Mouse (Mus musculus): ENCODE data around the gene Ppp1r9a. TPM values are rescaled to one million over a fixed set of nuclear protein-coding genes. Genes with fewer than 3 reads are reported as not detected.

Ppp1r9a gene
- polyA plus RNA-seq, 1 experiment, result 0.04 TPM

- Histone ChIP-seq H3K36me3 (ENCODE audit: control insufficient read depth, insufficient read depth) (no peaks in the 10 kb centered on the region), H3K79me3 (ENCODE audit: low read depth) (no peaks in the 10 kb centered on the region), H3ac (ENCODE audit: control insufficient read depth, insufficient read length, low read depth) (no peak overlapping the region), H3K4me3 (ENCODE audit: insufficient read depth, poor library complexity, severe bottlenecking) (no peak overlapping the region), H3K79me2 (ENCODE audit: control insufficient read depth, insufficient read depth) (no peaks in the 10 kb centered on the region), H3K27me3 (ENCODE audit: control insufficient read depth, insufficient read depth, insufficient read length) (no peaks in the 10 kb centered on the region)
- TF ChIP-seq FOSL1 (IDR thresholded peaks at IDR 0.05; ENCODE audit: insufficient read depth, low read length, poor library complexity, severe bottlenecking) (no peak), MYOD1 (IDR thresholded peaks at IDR 0.05; ENCODE audit: control insufficient read depth, insufficient read length, low read depth) (no peak), MYOG (IDR thresholded peaks at IDR 0.05; ENCODE audit: control insufficient read depth, extremely low read depth, insufficient read length) (no peak), USF1 (IDR thresholded peaks at IDR 0.05; ENCODE audit: low read depth) (no peak), CTCF (IDR thresholded peaks at IDR 0.05; ENCODE audit: control insufficient read depth, insufficient read depth, insufficient read length) (no peak), MAX (IDR thresholded peaks at IDR 0.05) (no peak), CEBPB (IDR thresholded peaks at IDR 0.05; ENCODE audit: low read depth) (no peak)
Measured at GRCm38 (mm10) chr6:4943821-4944220, 41.1 kb downstream of the Ppp1r9a start.

- no peaks in the 10 kb centered on the region for H3K36me3 ChIP-seq (ENCODE audit: control insufficient read depth, insufficient read depth)
- H3K27me3 ChIP-seq (ENCODE audit: control insufficient read depth, insufficient read depth, insufficient read length), result no peaks in the 10 kb centered on the region
- H3K4me3 ChIP-seq (ENCODE audit: insufficient read depth, poor library complexity, severe bottlenecking), result no peak overlapping the region
- TF ChIP-seq USF1 (IDR thresholded peaks at IDR 0.05; ENCODE audit: low read depth), result no peak
- TF ChIP-seq CTCF (IDR thresholded peaks at IDR 0.05; ENCODE audit: control insufficient read depth, insufficient read depth, insufficient read length), result no peak
- no peak for TF ChIP-seq MAX (IDR thresholded peaks at IDR 0.05)
- no peak for TF ChIP-seq MYOG (IDR thresholded peaks at IDR 0.05; ENCODE audit: control insufficient read depth, extremely low read depth, insufficient read length)
- no peak for TF ChIP-seq FOSL1 (IDR thresholded peaks at IDR 0.05; ENCODE audit: insufficient read depth, low read length, poor library complexity, severe bottlenecking)
- TF ChIP-seq MYOD1 (IDR thresholded peaks at IDR 0.05; ENCODE audit: control insufficient read depth, insufficient read length, low read depth), result no peak
- H3ac ChIP-seq (ENCODE audit: control insufficient read depth, insufficient read length, low read depth), result no peak overlapping the region
- no peaks in the 10 kb centered on the region for H3K79me3 ChIP-seq (ENCODE audit: low read depth)
- no peaks in the 10 kb centered on the region for H3K79me2 ChIP-seq (ENCODE audit: control insufficient read depth, insufficient read depth)
Measured at GRCm38 (mm10) chr6:4948056-4948455, 45.3 kb downstream of the Ppp1r9a start.

DNA sequence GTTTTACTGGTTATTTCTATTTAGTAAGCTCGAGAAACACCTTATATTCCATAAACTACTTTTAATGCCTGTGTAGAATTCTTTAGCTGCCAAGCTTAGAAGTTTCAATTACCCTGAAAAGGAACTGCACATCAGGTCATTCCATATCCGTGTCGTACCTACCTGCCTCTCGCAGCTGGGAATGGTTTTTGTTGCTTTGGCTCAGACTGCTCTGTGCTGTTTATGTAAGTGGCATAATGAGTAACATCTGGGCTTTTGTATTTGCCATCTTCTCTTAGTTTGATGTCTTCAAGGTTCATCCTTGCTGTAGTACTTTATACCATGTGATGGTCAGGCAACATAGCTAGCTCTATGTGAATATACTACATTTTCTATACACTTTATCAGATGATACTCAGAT, 47.0 kb downstream of the Ppp1r9a start:
- Histone ChIP-seq H3K79me2 (ENCODE audit: control insufficient read depth, insufficient read depth) (no peaks in the 10 kb centered on the region), H3K4me3 (ENCODE audit: insufficient read depth, poor library complexity, severe bottlenecking) (no peak overlapping the region), H3K79me3 (ENCODE audit: low read depth) (no peaks in the 10 kb centered on the region), H3ac (ENCODE audit: control insufficient read depth, insufficient read length, low read depth) (no peak overlapping the region), H3K27me3 (ENCODE audit: control insufficient read depth, insufficient read depth, insufficient read length) (no peaks in the 10 kb centered on the region), H3K36me3 (ENCODE audit: control insufficient read depth, insufficient read depth) (no peaks in the 10 kb centered on the region)
- TF ChIP-seq USF1 (IDR thresholded peaks at IDR 0.05; ENCODE audit: low read depth) (no peak), CEBPB (IDR thresholded peaks at IDR 0.05; ENCODE audit: low read depth) (no peak), FOSL1 (IDR thresholded peaks at IDR 0.05; ENCODE audit: insufficient read depth, low read length, poor library complexity, severe bottlenecking) (no peak), MYOG (IDR thresholded peaks at IDR 0.05; ENCODE audit: control insufficient read depth, extremely low read depth, insufficient read length) (no peak), MAX (IDR thresholded peaks at IDR 0.05) (no peak), CTCF (IDR thresholded peaks at IDR 0.05; ENCODE audit: control insufficient read depth, insufficient read depth, insufficient read length) (no peak), MYOD1 (IDR thresholded peaks at IDR 0.05; ENCODE audit: control insufficient read depth, insufficient read length, low read depth) (no peak)

GRCm38 (mm10) chr6:4953028-4953719, 50.5 kb downstream of the Ppp1r9a start:
- Histone ChIP-seq H3K79me2 (ENCODE audit: control insufficient read depth, insufficient read depth) (no peaks in the 10 kb centered on the region), H3K4me3 (ENCODE audit: insufficient read depth, poor library complexity, severe bottlenecking) (no peak overlapping the region), H3K36me3 (ENCODE audit: control insufficient read depth, insufficient read depth) (no peaks in the 10 kb centered on the region), H3K27me3 (ENCODE audit: control insufficient read depth, insufficient read depth, insufficient read length) (no peaks in the 10 kb centered on the region), H3K79me3 (ENCODE audit: low read depth) (no peaks in the 10 kb centered on the region), H3ac (ENCODE audit: control insufficient read depth, insufficient read length, low read depth) (no peak overlapping the region)
- TF ChIP-seq MYOD1 (IDR thresholded peaks at IDR 0.05; ENCODE audit: control insufficient read depth, insufficient read length, low read depth), result no peak
- TF ChIP-seq FOSL1 (IDR thresholded peaks at IDR 0.05; ENCODE audit: insufficient read depth, low read length, poor library complexity, severe bottlenecking), result no peak

DNA sequence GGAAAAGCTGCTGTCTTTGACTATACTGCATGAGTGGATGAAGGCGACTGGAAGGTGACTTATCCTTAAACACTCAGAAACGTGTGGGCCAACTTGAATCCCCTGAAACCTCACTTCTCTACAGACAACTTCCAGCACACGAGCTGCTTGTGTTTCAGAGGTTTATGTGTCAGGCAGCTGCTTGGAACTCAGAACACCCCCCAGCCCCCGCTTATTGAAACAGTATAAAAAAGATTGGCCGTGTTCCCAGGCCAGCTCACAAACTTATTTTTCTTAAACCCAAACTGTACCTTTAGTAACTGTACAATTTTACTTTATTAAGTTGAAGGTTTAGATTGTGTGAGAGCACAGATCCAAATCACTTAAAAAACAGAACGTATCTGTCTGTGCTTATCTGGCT, 53.9 kb downstream of the Ppp1r9a start:
- H3K79me3 ChIP-seq (ENCODE audit: low read depth), result no peaks in the 10 kb centered on the region

DNA sequence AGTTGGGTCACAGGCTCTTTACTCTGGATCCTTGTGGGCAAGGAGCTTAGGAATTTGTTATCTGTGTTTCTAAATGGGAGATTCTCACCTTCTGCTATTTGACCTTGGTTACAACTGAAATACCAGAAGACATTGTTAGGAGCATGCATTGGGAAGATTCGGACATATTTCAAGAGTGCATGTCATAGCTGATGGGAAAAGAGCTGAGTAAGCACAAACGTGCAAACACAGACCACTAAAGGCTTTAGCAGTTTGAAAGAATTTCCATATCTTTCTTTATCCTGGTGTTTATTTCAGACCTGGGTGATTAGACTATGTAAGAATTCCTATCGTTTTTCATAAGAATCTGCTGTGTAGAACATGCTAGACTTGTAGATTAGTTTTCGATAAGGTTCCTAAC, 59.5 kb downstream of the Ppp1r9a start:
- no peak overlapping the region for H3K4me3 ChIP-seq (ENCODE audit: insufficient read depth, poor library complexity, severe bottlenecking)
- H3ac ChIP-seq (ENCODE audit: control insufficient read depth, insufficient read length, low read depth), result no peak overlapping the region
- H3K27me3 ChIP-seq (ENCODE audit: control insufficient read depth, insufficient read depth, insufficient read length), result no peaks in the 10 kb centered on the region
- no peak for TF ChIP-seq MYOD1 (IDR thresholded peaks at IDR 0.05; ENCODE audit: control insufficient read depth, insufficient read length, low read depth)
- TF ChIP-seq USF1 (IDR thresholded peaks at IDR 0.05; ENCODE audit: low read depth), result no peak
- TF ChIP-seq CTCF (IDR thresholded peaks at IDR 0.05; ENCODE audit: control insufficient read depth, insufficient read depth, insufficient read length), result no peak
- TF ChIP-seq CEBPB (IDR thresholded peaks at IDR 0.05; ENCODE audit: low read depth), result no peak
- no peak for TF ChIP-seq MAX (IDR thresholded peaks at IDR 0.05)
- TF ChIP-seq FOSL1 (IDR thresholded peaks at IDR 0.05; ENCODE audit: insufficient read depth, low read length, poor library complexity, severe bottlenecking), result no peak
- TF ChIP-seq MYOG (IDR thresholded peaks at IDR 0.05; ENCODE audit: control insufficient read depth, extremely low read depth, insufficient read length), result no peak
- no peaks in the 10 kb centered on the region for H3K36me3 ChIP-seq (ENCODE audit: control insufficient read depth, insufficient read depth)
- no peaks in the 10 kb centered on the region for H3K79me3 ChIP-seq (ENCODE audit: low read depth)
- H3K79me2 ChIP-seq (ENCODE audit: control insufficient read depth, insufficient read depth), result no peaks in the 10 kb centered on the region

More for the DNA sequence above, 53.9 kb downstream of the Ppp1r9a start:
- TF ChIP-seq CTCF (IDR thresholded peaks at IDR 0.05; ENCODE audit: control insufficient read depth, insufficient read depth, insufficient read length) (no peak), MYOD1 (IDR thresholded peaks at IDR 0.05; ENCODE audit: control insufficient read depth, insufficient read length, low read depth) (no peak), MAX (IDR thresholded peaks at IDR 0.05) (no peak), MYOG (IDR thresholded peaks at IDR 0.05; ENCODE audit: control insufficient read depth, extremely low read depth, insufficient read length) (no peak), FOSL1 (IDR thresholded peaks at IDR 0.05; ENCODE audit: insufficient read depth, low read length, poor library complexity, severe bottlenecking) (no peak), USF1 (IDR thresholded peaks at IDR 0.05; ENCODE audit: low read depth) (no peak), CEBPB (IDR thresholded peaks at IDR 0.05; ENCODE audit: low read depth) (no peak)
- Histone ChIP-seq H3ac (ENCODE audit: control insufficient read depth, insufficient read length, low read depth) (no peak overlapping the region), H3K27me3 (ENCODE audit: control insufficient read depth, insufficient read depth, insufficient read length) (no peaks in the 10 kb centered on the region), H3K36me3 (ENCODE audit: control insufficient read depth, insufficient read depth) (no peaks in the 10 kb centered on the region), H3K4me3 (ENCODE audit: insufficient read depth, poor library complexity, severe bottlenecking) (no peak overlapping the region), H3K79me2 (ENCODE audit: control insufficient read depth, insufficient read depth) (no peaks in the 10 kb centered on the region)
